Mouse (Mus musculus): ENCODE measurements around the gene Apoc2.
A peak's percentile ranks its signal among the peaks of the same experiment; 100 is the strongest.

The Apoc2 gene

DNA sequence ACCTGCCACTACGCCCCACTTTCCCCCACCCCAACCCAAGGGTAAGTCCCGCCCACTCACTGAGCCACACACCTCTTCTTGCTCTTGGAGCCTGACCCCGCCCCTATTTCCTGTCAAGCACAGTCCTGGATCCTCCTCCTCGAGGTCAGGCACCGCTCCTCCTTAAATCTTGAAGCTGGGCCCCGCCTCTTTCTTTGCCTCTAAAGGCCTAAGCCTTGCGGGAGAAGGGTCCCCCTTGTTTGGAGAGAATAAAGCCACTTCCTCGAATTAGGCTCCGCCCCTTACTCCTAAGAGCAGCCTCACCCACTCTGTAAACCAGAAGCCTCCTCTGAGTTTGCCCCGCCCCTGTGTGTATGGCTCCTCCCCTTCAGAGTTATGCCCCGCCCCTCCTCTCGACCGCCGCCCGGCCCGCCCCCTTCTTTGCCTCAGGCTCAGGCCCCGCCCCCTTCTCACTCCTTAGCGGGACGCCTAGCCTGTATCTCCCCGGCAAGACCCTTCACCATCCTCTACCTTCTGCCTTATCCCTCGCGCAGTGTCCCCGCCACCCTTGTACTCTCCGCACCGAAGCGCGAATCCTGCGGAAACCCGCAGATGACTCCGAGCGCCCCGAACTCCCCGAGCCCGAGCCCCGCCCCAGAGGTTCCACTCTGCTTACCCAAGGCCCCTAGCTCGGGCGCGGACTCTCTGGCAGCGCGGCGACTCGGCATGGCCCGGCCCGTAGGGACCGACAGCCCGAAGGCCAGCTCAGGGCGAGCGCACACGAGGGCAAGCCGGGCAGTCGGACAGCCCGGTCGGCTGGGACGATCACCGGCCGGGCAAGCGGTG, 49.0 kb downstream of the Apoc2 start:
- peak; percentile 85 for DNase-seq (ENCODE audit: low spot score)

DNA sequence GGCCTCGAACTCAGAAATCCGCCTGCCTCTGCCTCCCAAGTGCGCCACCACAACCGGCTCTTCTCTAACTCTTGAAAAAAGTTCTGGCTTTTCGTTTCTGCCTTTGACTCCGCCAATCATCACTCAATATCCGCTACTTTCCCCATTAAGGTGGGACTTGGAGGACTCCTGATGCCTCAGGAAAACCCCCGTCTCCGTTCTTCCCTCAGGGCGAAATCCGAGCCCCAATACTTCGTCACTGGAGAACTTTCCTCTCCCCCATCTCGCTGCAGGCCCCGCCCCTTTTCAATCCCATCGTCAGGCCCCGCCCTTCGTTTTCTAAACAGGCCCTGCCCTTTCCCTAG, 49.6 kb downstream of the Apoc2 start:
- DNase-seq (ENCODE audit: low spot score) = no peak

- DNase-seq (ENCODE audit: low spot score) = no peak
These were observed 50.0 kb downstream of the Apoc2 start for GRCm38 (mm10) chr7:19627721-19628120.

- DNase-seq (ENCODE audit: low spot score) = no peak
These were observed 54.3 kb downstream of the Apoc2 start for GRCm38 (mm10) chr7:19623433-19623832.

DNA sequence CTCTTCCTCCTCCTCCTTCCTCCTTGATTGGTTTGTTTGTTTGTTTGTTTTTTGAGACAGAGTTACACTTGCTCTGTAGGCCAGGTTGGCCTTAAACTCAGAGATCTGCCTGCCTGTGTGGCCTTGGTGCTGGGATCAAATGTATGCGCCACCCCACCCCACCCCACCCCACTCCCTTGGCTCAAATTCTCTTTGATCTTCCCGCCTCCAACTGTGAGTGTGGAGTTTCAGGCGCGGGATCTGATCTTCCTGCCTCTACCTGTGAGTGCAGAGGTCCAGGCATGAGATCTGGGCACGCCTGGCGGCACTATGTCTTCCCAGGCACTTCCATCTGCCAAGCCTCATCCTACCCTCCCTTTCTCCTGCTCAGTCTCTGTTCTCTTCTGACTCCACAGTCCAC, 55.5 kb downstream of the Apoc2 start:
- DNase-seq (ENCODE audit: low spot score) = no peak

Data from left cerebral cortex, adult 11 months (tissue).